Mouse (Mus musculus) ES-E14 (cell line): ENCODE measurements around the gene Tubg1. TPM values are rescaled to one million over a fixed set of nuclear protein-coding genes. Genes with fewer than 3 reads are reported as not detected.

Source experiments
- DNase-seq: peaks from one replicate; pipeline ENCODE4 v3.0.0-alpha.2; 2013; ENCODE audit warnings: low read depth, low spot score
- H3K27ac ChIP-seq: 2 replicates; pipeline ENCODE4 v1.5.1; 2012; ENCODE audit warnings: low read depth, mild to moderate bottlenecking, low read length, moderate library complexity, mixed read lengths; ENCODE audit not compliant: poor library complexity, insufficient read depth, severe bottlenecking
- H3K36me3 ChIP-seq: 2 replicates; pipeline ENCODE4 v1.6.1; 2012; ENCODE audit warnings: mild to moderate bottlenecking, low read length, moderate library complexity, mixed read lengths; ENCODE audit not compliant: control insufficient read depth, poor library complexity, insufficient read depth, severe bottlenecking
- H3K4me1 ChIP-seq, 2 experiments: fragments of 150-350 bp in 1 of 2; sonication (generic) in 1 of 2; 2 replicates each; pipeline ENCODE4 v1.6.1; 2012; ENCODE audit warnings: low read length in 2 of 2, mild to moderate bottlenecking in 1 of 2, mixed read lengths in 1 of 2; ENCODE audit not compliant: control insufficient read depth in 2 of 2, insufficient read depth in 2 of 2, poor library complexity in 1 of 2
- H3K4me3 ChIP-seq, 2 experiments: fragments of 150-350 bp in 1 of 2; sonication (generic) in 1 of 2; 2 replicates each; pipeline ENCODE4 v1.5.1; 2012; ENCODE audit warnings: low read length in 2 of 2, low read depth in 1 of 2, mild to moderate bottlenecking in 1 of 2, mixed read lengths in 1 of 2; ENCODE audit not compliant: insufficient read depth in 1 of 2, poor library complexity in 1 of 2, severe bottlenecking in 1 of 2
- H3K9ac ChIP-seq: 2 replicates; pipeline ENCODE4 v1.6.1; 2012; ENCODE audit warnings: low read depth, mild to moderate bottlenecking, low read length, mixed read lengths; ENCODE audit not compliant: poor library complexity, insufficient read depth, severe bottlenecking
- H3K9me3 ChIP-seq: fragments of 150-350 bp; sonication (generic); 2 replicates; pipeline ENCODE4 v1.6.1; 2012; ENCODE audit warnings: low read depth, mild to moderate bottlenecking, low read length; ENCODE audit not compliant: control insufficient read depth, insufficient read depth
- CHD2 ChIP-seq: IDR thresholded peaks from 2 replicates; pipeline ENCODE4 v1.6.1; 2014; ENCODE audit warnings: mild to moderate bottlenecking, low read depth, low read length, inconsistent platforms
- HCFC1 ChIP-seq: IDR thresholded peaks from 2 replicates; pipeline ENCODE4 v1.6.1; 2012; ENCODE audit warnings: low read length, inconsistent platforms, borderline replicate concordance; ENCODE audit not compliant: insufficient read depth
- MAFK ChIP-seq: IDR thresholded peaks from 2 replicates; pipeline ENCODE4 v1.6.1; 2014; ENCODE audit warnings: mild to moderate bottlenecking, low read depth, low read length, inconsistent platforms; ENCODE audit not compliant: insufficient read depth
- ZC3H11A ChIP-seq: IDR thresholded peaks from 2 replicates; pipeline ENCODE4 v1.6.1; 2012; ENCODE audit warnings: low read depth, mild to moderate bottlenecking, inconsistent platforms, low read length, borderline replicate concordance
- ZNF384 ChIP-seq: IDR thresholded peaks from 2 replicates; pipeline ENCODE4 v1.6.1; 2012; ENCODE audit warnings: low read depth, low read length, inconsistent platforms
- in situ Hi-C, 2 experiments: fragments of 600-800 bp; cut with MboI; formaldehyde crosslinking; loops; one replicate each; pipeline ENCODE4 v1.15.1; 2025; ENCODE audit warnings: low sequenced_read_pairs in 2 of 2, inconsistent platforms in 1 of 2; ENCODE audit not compliant: unreplicated experiment in 2 of 2
- total RNA-seq: library from RNA; depleted of rRNA; stranded (reverse); fragments of 300-350 nt; gene quantifications from 2 replicates; pipeline ENCODE4 v1.2.3, GENCODE M21; 2012

The Tubg1 gene
- total RNA-seq, 1 experiment = 38.6 TPM

- TF ChIP-seq HCFC1 = no peak
- no peak for TF ChIP-seq MAFK
- TF ChIP-seq ZNF384 = no peak
- no peak for TF ChIP-seq ZC3H11A
- no peak for TF ChIP-seq CHD2
- no peak overlapping the region for H3K4me3 ChIP-seq
- no peaks in the 10 kb centered on the region for H3K9me3 ChIP-seq
- H3K9ac ChIP-seq = no peak overlapping the region
- H3K27ac ChIP-seq = no peak overlapping the region
- peaks cover 0 to 2% of the 10 kb centered on the region in 2 experiments; a peak in 1 of 4 replicates for H3K4me1 ChIP-seq
- in situ Hi-C loops = no loop called here
- H3K36me3 ChIP-seq = peaks cover 19% of the 10 kb centered on the region; the same call in 1 of the 2 replicates
- DNase-seq = no peak
Observed at GRCm38 (mm10) chr11:101127075-101127474, 7.3 kb downstream of the Tubg1 start.

GRCm38 (mm10) chr11:101128996-101129577 lies 9.3 kb downstream of the Tubg1 start:
- DNase-seq = no peak
- in situ Hi-C loops = no loop called here
- Histone ChIP-seq H3K9ac (no peak overlapping the region), H3K4me1 (peaks cover 0 to 2% of the 10 kb centered on the region in 2 experiments; a peak in 1 of 4 replicates), H3K36me3 (peaks cover 15% of the 10 kb centered on the region; the same call in 1 of the 2 replicates), H3K4me3 (no peak overlapping the region), H3K27ac (no peak overlapping the region), H3K9me3 (no peaks in the 10 kb centered on the region)
- no peak for TF ChIP-seq CHD2
- TF ChIP-seq HCFC1 = no peak
- no peak for TF ChIP-seq ZC3H11A
- TF ChIP-seq MAFK = no peak
- TF ChIP-seq ZNF384 = no peak

- Histone ChIP-seq H3K36me3 (peaks cover 12% of the 10 kb centered on the region; the same call in 1 of the 2 replicates), H3K9me3 (no peaks in the 10 kb centered on the region), H3K9ac (no peak overlapping the region), H3K4me3 (no peak overlapping the region), H3K27ac (no peak overlapping the region), H3K4me1 (peaks cover 0 to 2% of the 10 kb centered on the region in 2 experiments; a peak in 1 of 4 replicates)
- in situ Hi-C loops = no loop called here
- TF ChIP-seq ZNF384 (no peak), HCFC1 (no peak), CHD2 (no peak), ZC3H11A (no peak), MAFK (no peak)
- DNase-seq = no peak
Observed at GRCm38 (mm10) chr11:101130056-101130756, 10.5 kb downstream of the Tubg1 start.

DNA sequence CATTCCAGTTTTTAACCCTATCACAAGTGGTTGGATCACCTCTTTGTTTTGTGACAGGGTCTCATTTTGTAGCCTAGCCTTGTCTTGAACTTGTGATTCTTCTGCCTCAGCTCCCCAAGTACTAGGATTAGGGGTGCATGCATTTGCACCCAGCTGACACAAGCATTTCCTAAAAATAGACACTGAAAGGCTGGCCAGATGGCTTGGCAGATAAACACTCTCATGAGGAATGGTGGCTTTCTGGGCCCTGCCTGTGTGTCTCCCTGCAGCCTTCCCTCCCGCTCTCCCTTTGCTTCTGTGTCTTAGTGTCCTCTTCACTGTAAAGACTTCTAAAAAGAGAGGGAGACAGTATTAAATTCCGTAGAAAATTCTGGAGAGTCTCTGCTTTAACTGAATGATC lies 11.4 kb downstream of the Tubg1 start:
- TF ChIP-seq MAFK (no peak), CHD2 (no peak), ZNF384 (no peak), ZC3H11A (no peak), HCFC1 (no peak)
- Histone ChIP-seq H3K9ac (no peak overlapping the region), H3K27ac (no peak overlapping the region), H3K9me3 (no peaks in the 10 kb centered on the region), H3K4me3 (no peak overlapping the region), H3K4me1 (peaks cover 0 to 2% of the 10 kb centered on the region in 2 experiments; a peak in 1 of 4 replicates), H3K36me3 (0 out of 2 replicates have a peak, but pooled peaks cover 4% of the 10 kb centered on the region)
- DNase-seq = no peak
- in situ Hi-C loops = no loop called here
